ENCODE assay signal across 16 mouse cellular contexts in genomic region chr13:118979505-118979904, GRCm38 (mm10).
"Had no signal": no experiment of that assay in that cellular context is flagged by ENCODE, and none has a peak within 500 bp of the region (broad histone marks: within the 10 kb centered on the region; RNA-seq: fewer than 3 reads in every experiment).

No protein-coding gene starts in this region.

- H3K4me1 ChIP-seq: stomach, embryonic 15.5 days had no signal

- H3K9me3 ChIP-seq: neural tube, embryonic 13.5 days; neural tube, embryonic 15.5 days; stomach, embryonic 15.5 days had no signal

- H3K36me3 ChIP-seq: neural tube, embryonic 13.5 days; neural tube, embryonic 15.5 days; stomach, embryonic 15.5 days had no signal

- H3K27me3 ChIP-seq: neural tube, embryonic 13.5 days; neural tube, embryonic 15.5 days; stomach, embryonic 15.5 days had no signal

- H3K27ac ChIP-seq: neural tube, embryonic 13.5 days; neural tube, embryonic 15.5 days; stomach, embryonic 15.5 days; stomach, postnatal 0 days had no signal

- DNase-seq: retina, postnatal 1 day; right cerebral cortex, adult 18-20 months; right cerebral cortex, postnatal 14 days; right cerebral cortex, postnatal 25 days; right cerebral cortex, postnatal 4 days; spleen, adult 18-20 months; thymus, adult 18-20 months; thymus, adult 2 months; thymus, postnatal 14 days; thymus, postnatal 25 days; thymus, postnatal 36 days; thymus, postnatal 4 days had no signal

- H3K4me3 ChIP-seq: neural tube, embryonic 13.5 days; neural tube, embryonic 15.5 days; stomach, embryonic 15.5 days had no signal

- H3K9ac ChIP-seq: neural tube, embryonic 13.5 days; neural tube, embryonic 15.5 days; stomach, embryonic 15.5 days had no signal

- H3K4me2 ChIP-seq: neural tube, embryonic 13.5 days; neural tube, embryonic 15.5 days; stomach, embryonic 15.5 days had no signal
